Mouse (Mus musculus): ENCODE data around the gene Tmem121b. TPM values are rescaled to one million over a fixed set of nuclear protein-coding genes. Genes with fewer than 3 reads are reported as not detected.

The Tmem121b gene
- polyA plus RNA-seq, 2 experiments: 0.21 to 0.52 TPM

GRCm38 (mm10) chr6:120471991-120472441, 21.6 kb downstream of the Tmem121b start:
- DNase-seq (ENCODE audit: low spot score): no peak

GRCm38 (mm10) chr6:120470666-120471065, 22.9 kb downstream of the Tmem121b start:
- no peak overlapping the region for H3K9ac ChIP-seq (ENCODE audit: low read depth, low read length, severe bottlenecking)
- no peak overlapping the region for H3K4me2 ChIP-seq (replicated peaks; ENCODE audit: low read depth, low read length, severe bottlenecking)
- no peak overlapping the region for H3K27ac ChIP-seq (replicated peaks; ENCODE audit: low read depth, low read length)
- no peaks in the 10 kb centered on the region for H3K4me1 ChIP-seq (ENCODE audit: control insufficient read depth, insufficient read depth, low read length)
- TF ChIP-seq POLR2A (IDR thresholded peaks at IDR 0.05; ENCODE audit: borderline replicate concordance, extremely low read depth, insufficient read depth, insufficient read length): no peak
- H3K4me3 ChIP-seq (replicated peaks; ENCODE audit: low read length): no peak overlapping the region
- DNase-seq (ENCODE audit: low spot score): no peak
- no peaks in the 10 kb centered on the region for H3K9me3 ChIP-seq (ENCODE audit: control insufficient read depth, low read length)
- 84% methylated on average over 1 of the region's 1 CpGs for WGBS
- H3K36me3 ChIP-seq (ENCODE audit: control insufficient read depth, insufficient read depth, low read length): no peaks in the 10 kb centered on the region
- no peaks in the 10 kb centered on the region for H3K27me3 ChIP-seq (ENCODE audit: control insufficient read depth, insufficient read depth, low read length)
- ATAC-seq (ENCODE audit: low FRiP score, low read depth): no peak

More at GRCm38 (mm10) chr6:120471991-120472441, 21.6 kb downstream of the Tmem121b start:
- Histone ChIP-seq H3K36me3 (ENCODE audit: control insufficient read depth, insufficient read depth, low read length) (no peaks in the 10 kb centered on the region), H3K27ac (replicated peaks; ENCODE audit: low read depth, low read length) (no peak overlapping the region), H3K4me3 (replicated peaks; ENCODE audit: low read length) (no peak overlapping the region), H3K9ac (ENCODE audit: low read depth, low read length, severe bottlenecking) (no peak overlapping the region), H3K27me3 (ENCODE audit: control insufficient read depth, insufficient read depth, low read length) (no peaks in the 10 kb centered on the region), H3K4me2 (replicated peaks; ENCODE audit: low read depth, low read length, severe bottlenecking) (no peak overlapping the region), H3K9me3 (ENCODE audit: control insufficient read depth, low read length) (no peaks in the 10 kb centered on the region), H3K4me1 (ENCODE audit: control insufficient read depth, insufficient read depth, low read length) (no peaks in the 10 kb centered on the region)
- WGBS: 16% methylated on average over 5 of the region's 5 CpGs
- ATAC-seq (ENCODE audit: low FRiP score, low read depth): no peak
- no peak for TF ChIP-seq POLR2A (IDR thresholded peaks at IDR 0.05; ENCODE audit: borderline replicate concordance, extremely low read depth, insufficient read depth, insufficient read length)

GRCm38 (mm10) chr6:120469770-120470169, 23.8 kb downstream of the Tmem121b start:
- H3K27me3 ChIP-seq (ENCODE audit: control insufficient read depth, insufficient read depth, low read length): peaks cover 5% of the 10 kb centered on the region; the same call in 1 of the 2 replicates
- H3K9ac ChIP-seq (ENCODE audit: low read depth, low read length, severe bottlenecking): no peak overlapping the region
- DNase-seq (ENCODE audit: low spot score) (no peak), ATAC-seq (ENCODE audit: low FRiP score, low read depth) (no peak)
- H3K4me3 ChIP-seq (replicated peaks; ENCODE audit: low read length): no peak overlapping the region
- H3K27ac ChIP-seq (replicated peaks; ENCODE audit: low read depth, low read length): no peak overlapping the region
- no peaks in the 10 kb centered on the region for H3K36me3 ChIP-seq (ENCODE audit: control insufficient read depth, insufficient read depth, low read length)
- TF ChIP-seq POLR2A (IDR thresholded peaks at IDR 0.05; ENCODE audit: borderline replicate concordance, extremely low read depth, insufficient read depth, insufficient read length): no peak
- no peaks in the 10 kb centered on the region for H3K4me1 ChIP-seq (ENCODE audit: control insufficient read depth, insufficient read depth, low read length)
- H3K4me2 ChIP-seq (replicated peaks; ENCODE audit: low read depth, low read length, severe bottlenecking): no peak overlapping the region
- H3K9me3 ChIP-seq (ENCODE audit: control insufficient read depth, low read length): no peaks in the 10 kb centered on the region

- DNase-seq (ENCODE audit: low spot score) (no peak), ATAC-seq (ENCODE audit: low FRiP score, low read depth) (no peak)
- Histone ChIP-seq H3K4me1 (ENCODE audit: control insufficient read depth, insufficient read depth, low read length) (0 out of 2 replicates have a peak, but pooled peaks cover 4% of the 10 kb centered on the region), H3K9me3 (ENCODE audit: control insufficient read depth, low read length) (no peaks in the 10 kb centered on the region), H3K27me3 (ENCODE audit: control insufficient read depth, insufficient read depth, low read length) (peaks cover 10% of the 10 kb centered on the region; the same call in 1 of the 2 replicates), H3K36me3 (ENCODE audit: control insufficient read depth, insufficient read depth, low read length) (no peaks in the 10 kb centered on the region), H3K27ac (replicated peaks; ENCODE audit: low read depth, low read length) (no peak overlapping the region), H3K4me2 (replicated peaks; ENCODE audit: low read depth, low read length, severe bottlenecking) (no peak overlapping the region), H3K4me3 (replicated peaks; ENCODE audit: low read length) (no peak overlapping the region), H3K9ac (ENCODE audit: low read depth, low read length, severe bottlenecking) (no peak overlapping the region)
- TF ChIP-seq POLR2A (IDR thresholded peaks at IDR 0.05; ENCODE audit: borderline replicate concordance, extremely low read depth, insufficient read depth, insufficient read length): no peak
- 64% methylated on average over 3 of the region's 3 CpGs for WGBS
These were observed 24.3 kb downstream of the Tmem121b start for GRCm38 (mm10) chr6:120469268-120469667.

GRCm38 (mm10) chr6:120468259-120468658, 25.3 kb downstream of the Tmem121b start:
- Histone ChIP-seq H3K4me3 (replicated peaks; ENCODE audit: low read length) (no peak overlapping the region), H3K36me3 (ENCODE audit: control insufficient read depth, insufficient read depth, low read length) (no peaks in the 10 kb centered on the region), H3K4me1 (ENCODE audit: control insufficient read depth, insufficient read depth, low read length) (peaks cover 12% of the 10 kb centered on the region; the same call in 1 of the 2 replicates), H3K4me2 (replicated peaks; ENCODE audit: low read depth, low read length, severe bottlenecking) (no peak overlapping the region), H3K9me3 (ENCODE audit: control insufficient read depth, low read length) (no peaks in the 10 kb centered on the region), H3K27me3 (ENCODE audit: control insufficient read depth, insufficient read depth, low read length) (peaks cover 20% of the 10 kb centered on the region), H3K9ac (ENCODE audit: low read depth, low read length, severe bottlenecking) (no peak overlapping the region), H3K27ac (replicated peaks; ENCODE audit: low read depth, low read length) (no peak overlapping the region)
- ATAC-seq (ENCODE audit: low FRiP score, low read depth) (no peak), DNase-seq (ENCODE audit: low spot score) (no peak)
- no peak for TF ChIP-seq POLR2A (IDR thresholded peaks at IDR 0.05; ENCODE audit: borderline replicate concordance, extremely low read depth, insufficient read depth, insufficient read length)
- 94% methylated on average over 4 of the region's 4 CpGs for WGBS
